Mouse (Mus musculus) adrenal gland, postnatal 36 days (tissue): ENCODE results near the gene 1700113H08Rik. TPM values are rescaled to one million over a fixed set of nuclear protein-coding genes. Genes with fewer than 3 reads are reported as not detected.

Experiments
- DNase-seq, 2 experiments: peaks; one replicate each; pipeline ENCODE4 v3.0.0; 2021; ENCODE audit warnings: mixed read lengths in 1 of 2
- long read RNA-seq, 2 experiments: library from polyadenylated mRNA; stranded (forward); transcript quantifications; one replicate each; pipeline ENCODE4 v2.0.0; 2021; ENCODE audit warnings: borderline sequencing depth in 2 of 2
- total RNA-seq, 2 experiments: library from RNA; stranded (reverse); gene quantifications; 2 replicates each; pipeline ENCODE4 v1.2.3; 2021

Gene 1700113H08Rik
- not detected for total RNA-seq
- long read RNA-seq, experiment 1 = 0 reads
- long read RNA-seq, experiment 2 = 0 reads

DNA sequence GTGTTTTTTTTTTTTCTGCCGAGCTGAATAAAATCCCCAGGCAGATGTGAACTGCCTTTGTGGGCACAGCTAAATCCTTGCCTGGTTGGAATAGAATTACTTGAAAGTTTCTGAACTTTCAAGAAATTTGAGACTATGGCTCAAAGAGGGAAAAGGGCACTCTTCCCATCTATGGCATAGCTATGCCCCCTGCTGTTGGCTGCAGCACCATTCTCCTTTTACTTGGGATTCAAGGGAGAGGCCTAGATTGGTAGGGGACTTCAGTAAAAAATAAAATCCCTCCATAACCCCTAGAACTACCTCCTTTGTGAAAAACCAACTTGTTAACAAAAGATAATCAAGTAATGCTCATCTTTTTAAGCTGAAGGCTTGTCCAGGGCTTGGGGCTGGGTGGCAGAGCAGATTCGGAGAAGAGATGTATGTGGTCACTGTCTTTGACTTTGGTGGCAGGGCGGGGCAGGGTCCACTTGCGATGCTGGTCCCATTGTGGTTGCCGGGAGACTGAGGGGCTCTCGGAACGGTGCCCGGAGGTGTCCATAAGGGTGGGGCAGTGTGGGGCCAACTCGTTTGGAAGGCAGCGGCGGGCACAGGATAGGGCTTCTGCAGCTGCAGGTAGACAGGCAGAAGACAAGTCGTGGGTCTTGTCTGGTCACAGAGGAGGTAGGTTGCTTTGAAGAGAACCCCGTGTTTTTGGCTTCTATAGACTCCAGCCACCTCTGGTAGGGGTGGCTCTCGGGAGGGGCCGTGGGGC, at the start of gene 1700113H08Rik:
TSS of gene 1700113H08Rik (plus strand) at position 546 of the 751 bp plus-strand sequence.
- peak; percentile 35 to 46 for DNase-seq

DNA sequence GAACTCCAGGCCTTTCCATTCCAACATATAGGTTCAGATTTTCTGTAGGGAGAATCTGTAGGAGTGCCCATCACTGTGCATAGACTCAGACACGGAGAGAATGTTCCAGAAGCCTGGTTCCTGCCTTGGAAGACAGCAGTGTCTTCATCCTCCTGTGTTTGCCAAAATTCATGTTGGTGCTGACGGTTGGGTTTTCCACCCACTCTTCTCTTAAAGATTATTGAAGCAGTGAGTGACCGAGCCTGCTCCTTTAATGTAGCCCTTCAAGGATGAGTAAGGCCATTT, 49.7 kb upstream of the 1700113H08Rik start:
- DNase-seq = no peak

DNA sequence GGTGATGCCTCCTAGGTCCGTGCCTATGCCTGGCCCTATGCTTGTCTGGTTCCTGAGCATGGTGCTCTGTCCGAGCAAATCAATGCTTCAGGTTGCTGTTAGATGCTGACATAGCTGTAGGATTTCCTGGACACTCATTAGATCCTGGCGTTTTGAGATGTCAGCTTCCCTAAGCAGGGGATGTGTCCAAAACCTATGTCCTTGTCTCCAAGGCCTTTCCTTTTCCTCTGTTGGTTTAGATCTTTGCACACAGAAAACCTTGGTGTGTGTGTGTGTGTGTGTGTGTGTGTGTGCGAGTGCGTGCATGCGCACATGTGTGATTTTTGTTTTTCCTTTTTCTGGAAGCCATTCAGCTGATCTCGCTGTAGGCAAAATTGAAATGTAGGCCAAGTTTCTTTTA, 45.8 kb upstream of the 1700113H08Rik start:
- DNase-seq = no peak

DNA sequence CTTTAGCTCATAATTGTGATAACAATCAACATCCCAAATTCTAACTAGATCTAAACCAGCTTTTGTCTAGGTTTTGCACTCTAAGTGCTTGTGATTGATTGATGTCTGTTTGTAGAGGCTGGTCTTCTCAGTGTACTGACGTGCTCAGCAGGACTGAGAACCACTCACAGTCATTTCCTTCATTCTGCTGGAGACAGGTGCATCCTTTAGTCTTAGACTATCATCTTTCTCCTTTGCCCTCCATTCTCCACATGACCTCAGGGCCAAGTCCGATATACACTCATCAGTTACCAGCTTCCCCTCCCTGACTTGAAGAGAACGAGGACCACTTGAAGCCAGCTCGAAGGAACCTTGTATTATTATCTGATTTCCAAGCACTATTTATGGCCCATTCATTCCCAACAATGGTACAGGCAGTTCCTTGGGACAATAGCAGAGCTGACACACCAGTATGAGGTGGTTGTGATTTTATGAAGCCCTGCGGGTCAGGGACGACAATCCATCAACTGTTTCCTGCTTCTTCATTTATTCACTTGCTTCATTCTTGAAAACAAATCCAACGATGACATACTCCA, 43.4 kb upstream of the 1700113H08Rik start:
- no peak for DNase-seq

DNA sequence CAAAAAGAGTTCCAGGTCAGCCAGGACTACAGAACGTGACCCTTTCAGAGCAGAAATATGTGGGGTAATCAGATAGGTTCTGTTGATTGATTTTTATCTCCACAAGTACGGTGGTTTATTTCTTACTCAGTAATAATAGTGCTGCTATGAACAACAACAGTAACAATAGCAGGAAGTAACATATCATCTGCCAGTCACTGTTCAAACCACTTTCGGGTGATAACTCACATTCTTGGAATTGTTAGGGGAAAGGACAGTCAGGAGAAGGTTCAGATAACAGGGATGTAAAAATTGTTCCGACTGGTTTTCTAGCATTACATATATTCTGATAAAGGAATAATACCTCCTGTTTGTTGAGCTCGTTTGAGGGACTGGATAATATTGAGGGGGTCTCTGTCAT, 42.4 kb upstream of the 1700113H08Rik start:
- no peak for DNase-seq

DNA sequence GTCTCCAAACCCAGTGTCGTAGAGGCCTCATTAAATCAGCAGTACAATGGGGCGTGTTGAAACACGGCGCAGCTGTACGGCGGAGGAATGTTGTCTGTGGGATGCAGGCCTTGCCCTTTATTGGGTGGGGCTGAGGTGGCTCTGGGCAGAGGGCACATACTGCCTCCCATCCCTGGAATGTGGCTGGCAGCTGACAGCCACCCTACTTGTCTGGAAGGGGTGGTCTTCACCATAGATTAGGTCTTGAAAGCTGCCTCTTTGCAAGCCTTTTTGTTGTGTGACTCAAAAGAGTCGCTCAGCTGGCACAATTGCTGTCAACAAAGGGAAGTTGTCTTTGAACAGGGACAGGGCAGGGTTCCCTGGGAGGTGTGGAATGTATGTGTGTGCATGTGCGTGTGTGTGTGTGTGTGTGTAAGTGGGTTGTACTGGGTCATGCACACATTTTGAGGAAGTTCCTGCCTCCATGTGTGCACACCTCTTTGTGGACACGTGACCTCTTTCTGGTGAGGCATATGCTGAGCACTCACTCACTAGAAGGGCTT, 41.6 kb upstream of the 1700113H08Rik start:
- DNase-seq = no peak

DNA sequence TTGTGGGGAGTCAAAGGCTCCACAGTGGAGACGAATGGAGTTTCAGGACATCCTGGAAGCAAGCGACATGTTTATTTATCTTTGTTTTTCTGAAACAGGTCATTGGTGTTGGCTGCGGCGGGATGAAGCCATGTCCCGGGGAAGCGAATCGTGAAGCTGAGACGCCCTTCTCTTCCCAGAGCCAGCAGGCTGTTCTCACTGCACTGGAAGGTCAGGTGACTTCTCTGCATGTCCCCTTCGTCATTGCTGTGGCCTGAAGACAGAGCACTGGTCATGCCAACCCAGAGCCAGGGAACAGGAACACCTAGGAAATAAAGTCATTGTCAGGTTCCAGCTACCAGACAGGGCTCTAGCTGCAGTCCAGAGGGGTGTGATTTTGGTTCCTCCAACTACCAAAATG, 39.0 kb upstream of the 1700113H08Rik start:
- no peak for DNase-seq

DNA sequence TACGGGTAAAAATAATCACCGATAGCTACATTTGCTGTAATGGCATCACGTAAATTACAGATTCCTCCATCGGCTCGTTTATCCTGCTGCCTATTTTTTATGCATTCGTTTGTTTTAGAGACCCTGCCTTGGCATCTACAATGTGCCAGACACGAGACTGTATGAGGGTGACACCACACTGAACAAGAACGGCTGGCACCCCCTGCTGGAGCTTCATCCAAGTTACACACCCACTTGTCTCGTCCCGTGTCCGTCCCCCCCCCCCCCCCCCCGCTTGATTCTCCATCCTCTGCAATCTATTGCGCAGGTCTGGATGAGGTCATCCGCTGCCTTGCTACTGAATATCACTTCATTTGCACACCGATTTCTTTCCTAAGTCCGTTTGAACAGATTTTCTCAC, 37.1 kb upstream of the 1700113H08Rik start:
- DNase-seq = peak; percentile 58 to 80

DNA sequence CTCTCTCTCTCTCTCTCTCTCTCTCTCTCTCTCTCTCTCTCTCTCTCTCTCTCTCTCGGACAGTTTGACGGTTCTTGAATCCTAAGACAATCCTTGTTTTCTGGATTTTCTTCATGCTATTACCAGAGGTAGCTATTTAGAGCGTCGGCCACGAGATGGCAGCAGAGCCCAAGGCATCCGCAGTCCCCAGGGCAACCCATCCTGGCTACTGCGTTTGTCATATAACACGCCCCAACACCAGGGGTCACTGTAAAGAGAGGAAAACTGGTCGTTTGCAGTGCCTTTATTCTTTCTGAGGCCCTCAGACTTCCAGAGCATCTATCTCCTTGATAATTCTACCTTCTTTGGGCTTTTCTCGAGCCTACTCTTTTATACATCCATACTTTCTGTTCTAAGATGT, 33.0 kb upstream of the 1700113H08Rik start:
- DNase-seq = peak; percentile 87 to 91

DNA sequence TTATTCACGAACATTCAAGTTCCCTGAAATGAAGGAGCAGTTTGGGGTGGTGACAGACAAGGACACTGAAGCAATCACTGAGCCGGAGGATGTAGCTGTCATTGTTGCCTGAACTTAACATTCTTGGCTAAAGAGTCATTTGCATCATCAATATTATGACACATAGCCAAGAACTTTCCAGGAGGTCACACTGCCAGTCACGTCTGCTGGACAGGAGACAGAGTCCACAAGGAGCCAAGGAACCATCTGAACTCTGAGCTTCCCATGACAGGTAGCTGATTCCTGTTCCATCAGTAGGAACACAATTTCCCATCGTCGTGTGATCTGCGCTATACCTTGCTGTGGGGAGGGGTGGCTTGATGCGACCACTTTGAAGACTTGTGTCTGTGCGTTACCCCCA, 25.1 kb upstream of the 1700113H08Rik start:
- peak; percentile 28 to 38 for DNase-seq

DNA sequence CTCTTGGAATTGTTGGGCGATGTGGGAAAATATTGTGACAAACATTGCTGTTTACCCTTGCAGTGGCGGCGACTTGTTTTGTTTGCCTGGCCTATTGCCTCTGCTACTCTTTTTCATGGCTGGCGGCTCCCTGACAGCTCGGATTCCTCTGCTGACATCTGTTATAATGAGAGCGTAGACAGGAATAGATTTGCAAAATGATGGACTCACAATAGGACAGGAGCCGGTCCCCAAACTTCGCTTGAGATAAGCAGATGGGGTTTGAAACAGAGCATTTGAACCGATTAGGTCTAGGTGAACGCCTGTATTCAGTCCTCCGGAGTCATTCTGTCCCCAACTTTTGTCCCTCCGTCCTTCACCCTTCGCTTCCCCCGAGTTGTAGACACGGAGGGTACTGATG, 22.0 kb upstream of the 1700113H08Rik start:
- no peak for DNase-seq

DNA sequence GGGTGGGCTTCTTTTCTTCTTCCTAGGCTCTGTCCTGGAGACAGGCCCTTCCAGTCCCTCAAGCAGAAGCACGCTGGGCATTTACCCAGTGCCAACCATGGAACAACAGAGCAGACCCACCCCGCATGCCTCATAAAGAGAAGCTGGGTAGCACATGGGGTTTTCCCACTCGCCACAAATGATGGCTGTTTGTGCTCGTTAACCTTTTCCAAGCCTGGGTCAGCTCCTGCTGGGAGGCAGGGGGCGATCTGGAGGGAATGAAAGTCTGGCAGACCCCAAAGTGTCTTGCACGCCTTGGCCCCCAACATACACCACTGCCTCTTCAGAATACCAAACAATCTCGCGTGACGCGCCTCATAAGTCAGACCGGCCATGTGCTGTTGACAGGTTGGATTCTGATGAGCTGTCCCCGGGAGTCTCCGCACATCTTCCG, 21.6 kb upstream of the 1700113H08Rik start:
- DNase-seq = no peak

DNA sequence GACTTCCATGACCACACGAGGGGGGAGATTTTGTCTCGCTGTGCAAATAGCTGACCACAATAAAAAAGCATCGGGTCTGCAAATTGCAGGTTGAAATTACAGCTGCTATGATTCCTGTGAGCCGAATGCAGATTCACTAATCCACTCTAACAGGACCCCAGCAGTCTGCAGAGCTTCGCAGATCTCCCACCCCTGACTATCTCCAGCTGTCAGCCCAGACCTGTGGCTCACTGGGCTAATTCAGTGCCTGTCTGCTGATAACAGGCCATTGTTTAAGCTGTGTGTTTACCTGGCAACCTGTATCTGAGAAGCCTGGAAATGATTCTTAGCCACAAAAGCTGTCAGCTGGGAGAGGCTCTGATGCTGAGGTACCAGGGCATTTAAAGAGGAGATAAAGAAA, 20.8 kb upstream of the 1700113H08Rik start:
- DNase-seq = no peak

DNA sequence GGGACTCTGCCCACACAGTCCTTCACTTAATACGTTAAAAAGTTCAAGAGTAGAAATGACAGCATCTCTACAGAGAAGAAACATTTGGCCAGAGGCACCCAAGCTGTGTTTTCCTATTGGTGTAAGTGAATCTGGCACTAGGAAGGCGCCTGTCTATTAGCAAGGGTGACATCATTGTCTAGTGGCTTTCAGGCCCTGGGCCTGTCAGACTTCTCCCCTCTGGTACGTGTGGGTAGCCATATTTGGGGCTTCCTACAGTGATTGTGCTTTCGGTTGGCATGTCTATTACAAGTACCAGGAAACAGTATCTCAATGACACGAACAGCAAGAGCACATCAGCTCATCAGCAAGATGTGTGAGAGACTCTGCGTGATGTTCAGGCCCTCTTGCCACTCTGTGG, 18.5 kb upstream of the 1700113H08Rik start:
- no peak for DNase-seq

DNA sequence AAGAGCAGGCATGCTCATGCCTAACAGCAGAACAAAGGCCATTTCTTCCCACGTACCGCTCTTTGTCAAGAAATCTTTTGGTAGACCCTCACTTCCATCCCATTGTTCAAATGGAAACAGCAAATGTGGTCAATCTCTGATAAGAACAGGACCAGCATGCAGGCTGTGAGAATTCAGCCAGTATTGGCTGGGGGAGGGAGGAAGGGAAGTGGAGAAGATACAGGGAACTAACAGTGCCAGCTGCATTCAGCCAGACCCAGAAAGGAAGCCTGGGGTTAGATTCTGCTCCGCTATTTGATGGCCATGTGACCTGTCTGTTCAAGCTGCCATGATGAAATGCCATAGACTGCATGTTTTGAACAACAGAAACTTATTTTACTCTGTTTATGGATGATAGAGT, 18.0 kb upstream of the 1700113H08Rik start:
- no peak for DNase-seq

DNA sequence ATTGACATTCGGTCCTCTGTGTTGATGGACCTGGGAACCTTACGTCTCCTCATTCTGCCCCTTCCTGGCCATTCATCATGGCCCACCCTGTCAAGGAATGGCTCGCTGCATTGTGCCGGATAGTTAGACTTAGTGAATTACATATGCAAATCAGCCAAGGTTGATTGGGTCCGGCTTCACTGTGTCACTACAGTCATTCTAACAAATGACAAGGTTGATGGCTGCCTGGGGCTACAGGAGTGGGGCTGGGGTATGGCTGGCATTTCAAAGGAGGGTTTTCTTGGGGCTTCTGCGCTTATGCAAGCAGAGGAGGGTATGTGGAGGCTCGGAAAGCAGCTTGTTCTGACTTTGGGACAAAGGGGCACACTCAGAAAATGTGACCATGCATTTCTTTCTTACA, 16.6 kb upstream of the 1700113H08Rik start:
- no peak for DNase-seq

DNA sequence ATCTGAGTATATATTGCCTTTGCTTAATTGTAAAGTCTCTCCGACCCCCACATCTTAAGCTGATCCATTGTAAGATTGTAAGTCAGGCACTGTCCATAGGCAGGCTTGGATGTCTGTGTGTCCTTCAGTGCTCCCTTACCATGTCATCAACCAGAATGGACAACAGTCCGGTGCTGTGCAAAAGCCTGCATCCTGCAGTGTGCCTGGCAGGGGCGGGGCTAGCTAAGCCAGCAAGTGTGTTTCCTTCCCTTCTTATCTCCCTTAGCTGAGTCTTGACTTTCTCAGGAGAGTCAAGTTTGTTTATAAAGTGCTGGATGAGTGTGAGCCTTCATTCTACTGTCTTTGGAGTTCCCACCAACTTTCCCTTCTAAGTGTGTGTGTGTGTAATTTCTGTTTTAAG, 12.6 kb upstream of the 1700113H08Rik start:
- no peak for DNase-seq

DNA sequence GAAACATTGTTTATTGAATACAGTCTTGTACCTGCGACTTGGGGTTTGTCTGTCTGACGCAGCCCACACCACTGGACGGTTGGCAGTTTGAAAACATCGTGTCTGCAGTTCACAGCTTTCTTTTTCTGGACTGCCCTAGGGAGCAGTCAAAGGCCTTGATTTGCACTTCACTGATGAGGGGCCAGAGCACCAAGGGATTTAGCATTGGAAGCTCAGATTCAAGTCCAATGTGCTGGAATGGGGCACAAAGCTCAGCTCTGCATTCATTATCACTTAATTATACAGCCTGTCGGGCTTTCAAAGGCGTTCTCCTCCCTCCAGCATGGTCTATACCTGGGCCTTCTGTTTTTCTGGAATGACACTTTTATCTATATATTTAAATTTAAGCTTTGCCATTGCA, 11.4 kb upstream of the 1700113H08Rik start:
- no peak for DNase-seq

DNA sequence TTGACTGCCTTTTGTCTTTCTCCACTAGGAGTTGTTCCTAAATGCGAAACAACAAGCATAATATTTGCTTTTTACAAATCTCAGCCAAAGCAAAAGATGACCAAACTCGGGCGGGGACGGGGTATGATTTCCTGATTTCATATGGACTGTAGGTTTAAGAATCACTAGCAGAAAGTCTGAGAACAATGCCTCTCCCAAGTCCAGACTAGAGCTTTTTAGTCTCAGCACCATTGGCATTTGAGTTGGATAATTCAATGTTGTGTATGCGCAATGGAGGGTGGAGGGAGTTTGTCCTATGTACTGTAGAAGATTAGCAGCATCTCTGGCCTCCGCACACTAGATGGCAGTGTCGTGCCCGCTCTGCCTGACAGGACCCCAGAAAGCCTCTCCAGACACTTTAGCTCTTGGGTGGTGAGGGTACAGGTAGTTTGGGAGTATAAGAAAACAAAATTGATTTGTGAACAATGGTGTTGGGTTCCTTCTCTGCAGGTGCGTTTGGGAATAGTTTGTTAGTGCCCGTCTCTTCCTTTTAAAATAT, 10.8 kb upstream of the 1700113H08Rik start:
- no peak for DNase-seq

DNA sequence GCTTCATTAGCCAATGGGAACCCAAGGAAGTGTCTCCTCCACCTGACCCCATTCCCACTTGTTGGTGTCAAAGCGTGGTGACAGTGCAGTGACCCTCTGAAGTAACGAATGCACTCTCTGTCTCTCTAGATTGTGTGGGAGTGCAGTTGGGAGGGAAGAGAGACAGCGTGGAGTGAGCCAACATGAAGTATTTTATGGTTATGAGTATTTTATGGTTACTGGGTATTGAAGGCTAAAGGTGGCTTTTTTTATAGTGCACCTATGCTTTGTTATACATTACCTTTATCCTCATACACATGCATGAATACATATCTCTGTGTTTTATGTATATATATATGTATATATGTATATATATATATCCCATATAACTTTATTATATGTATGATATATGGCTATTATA, 8.7 kb upstream of the 1700113H08Rik start:
- no peak for DNase-seq

DNA sequence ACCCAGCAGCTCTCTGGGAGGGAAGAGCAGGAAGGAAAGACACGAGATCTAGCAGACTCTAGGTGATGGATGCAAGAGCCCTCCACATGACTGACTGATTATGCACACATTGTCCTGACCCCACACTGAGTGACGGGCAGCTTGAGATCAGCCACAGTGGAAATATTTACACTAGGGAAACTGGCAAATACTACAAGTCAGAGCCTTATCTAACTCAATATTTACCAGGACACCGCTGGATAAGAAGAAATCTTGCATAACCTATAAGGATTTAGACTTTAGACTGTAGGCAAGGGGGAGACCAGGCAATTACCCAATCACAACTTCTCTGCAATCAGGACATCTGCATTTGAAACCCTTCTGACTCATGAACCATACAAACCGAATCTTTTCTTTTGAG, 6.1 kb upstream of the 1700113H08Rik start:
- DNase-seq = no peak

DNA sequence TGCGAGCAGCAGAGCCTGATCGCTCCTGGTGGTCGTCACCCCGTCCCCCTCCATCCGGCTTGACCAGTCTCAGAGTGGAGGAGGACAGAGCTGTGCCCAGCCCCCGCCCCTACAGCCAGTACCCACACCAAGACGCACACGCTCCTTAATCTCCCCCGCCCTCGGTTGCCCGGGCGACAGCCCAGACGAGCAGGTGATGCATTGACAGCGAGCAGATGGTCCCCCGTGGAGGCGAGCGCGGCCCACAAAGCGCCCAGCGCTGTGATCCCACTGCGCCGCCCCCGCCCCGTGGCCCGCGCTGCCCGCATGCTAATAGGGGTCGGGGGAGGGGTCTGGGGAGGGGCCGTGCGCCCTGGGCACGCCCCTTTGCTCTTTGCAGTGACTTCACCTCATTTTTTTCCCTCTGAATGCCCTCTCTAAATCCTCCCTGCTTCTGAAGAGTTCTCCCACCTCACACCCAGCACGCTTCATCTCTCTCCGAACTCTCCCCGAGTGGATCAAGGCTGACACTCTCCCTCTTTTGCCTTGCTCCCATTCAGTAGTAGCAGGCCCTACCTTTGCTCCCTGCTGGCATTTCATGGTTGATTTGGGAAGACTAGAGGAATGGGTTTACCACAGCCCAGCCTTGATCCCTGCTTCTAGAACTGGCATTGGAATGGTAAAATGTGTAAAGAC, 543 bp downstream of the 1700113H08Rik start:
- DNase-seq = peak; percentile 49 to 56

DNA sequence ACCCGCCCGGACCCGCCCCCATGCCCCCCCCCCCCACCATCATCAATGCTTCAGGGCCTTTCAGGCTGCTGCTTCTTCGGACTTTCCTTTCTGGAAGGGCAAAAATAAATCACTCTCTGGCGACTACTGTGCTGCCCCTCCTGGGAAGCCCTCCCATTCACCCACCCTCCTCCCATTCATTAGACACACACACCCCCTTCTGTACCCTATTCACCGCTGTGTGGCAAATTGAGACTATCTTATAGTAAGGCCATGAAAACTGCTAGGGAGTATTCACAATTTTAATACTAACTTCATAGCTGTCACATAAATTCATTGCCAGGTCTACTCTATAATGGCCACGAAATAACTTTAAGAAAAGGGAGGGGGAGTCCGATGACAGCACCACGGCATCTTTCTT, 1.1 kb downstream of the 1700113H08Rik start:
- DNase-seq = no peak
